Mouse (Mus musculus) neural tube, embryonic 12.5 days (tissue): ENCODE data around the gene Sema6d. TPM values are rescaled to one million over a fixed set of nuclear protein-coding genes. Genes with fewer than 3 reads are reported as not detected.

ENCODE experiments used
- ATAC-seq: fragments of 200-750 bp; cut with Nextera tagmentation; 2 replicates; pipeline ENCODE4 v1.8.0; 2017; ENCODE audit warnings: low read depth, mild to moderate bottlenecking, moderate TSS enrichment, moderate library complexity; ENCODE audit not compliant: low FRiP score
- H3K27ac ChIP-seq: fragments of 300-500 bp; sonication (generic); 2 replicates; pipeline ENCODE4 v1.5.1; 2016
- H3K27me3 ChIP-seq: fragments of 300-500 bp; sonication (generic); replicated peaks from 2 replicates; pipeline ENCODE4 v1.6.1; 2016; ENCODE audit warnings: mild to moderate bottlenecking
- H3K36me3 ChIP-seq: fragments of 300-500 bp; sonication (generic); 2 replicates; pipeline ENCODE4 v1.6.1; 2016; ENCODE audit warnings: mild to moderate bottlenecking
- H3K4me1 ChIP-seq: fragments of 300-500 bp; sonication (generic); 2 replicates; pipeline ENCODE4 v1.6.1; 2016
- H3K4me2 ChIP-seq: fragments of 300-500 bp; sonication (generic); replicated peaks from 2 replicates; pipeline ENCODE4 v1.6.1; 2016; ENCODE audit warnings: mild to moderate bottlenecking
- H3K4me3 ChIP-seq: fragments of 300-500 bp; sonication (generic); 2 replicates; pipeline ENCODE4 v1.5.1; 2016
- H3K9ac ChIP-seq: fragments of 300-500 bp; sonication (generic); 2 replicates; pipeline ENCODE4 v1.6.1; 2016; ENCODE audit warnings: mild to moderate bottlenecking
- H3K9me3 ChIP-seq: fragments of 300-500 bp; sonication (generic); 2 replicates; pipeline ENCODE4 v1.6.1; 2016; ENCODE audit warnings: mild to moderate bottlenecking
- WGBS: fragments of 180-500 bp; shearing (Covaris S2); methylation state at CpG from one replicate; pipeline ENCODE4 v1.1.7; 2016; 5-methylcytosine and 5-hydroxymethylcytosine counted together
- polyA plus RNA-seq: library from polyadenylated mRNA; unstranded; fragments of >200 nt; fragmentation: Nextera tagmentation; extraction: Ambion mirVana; gene quantifications from 2 replicates; pipeline ENCODE4 v1.2.1, GENCODE M21; 2016

Gene Sema6d
- polyA plus RNA-seq, 1 experiment from 2014 or later = 41.7 TPM

GRCm38 (mm10) chr2:124668431-124668830 is 578.7 kb downstream of the Sema6d start:
- H3K9me3 ChIP-seq = no peaks in the 10 kb centered on the region
- ATAC-seq = no peak
- H3K4me2 ChIP-seq = no peak overlapping the region
- H3K36me3 ChIP-seq = peaks cover 33% of the 10 kb centered on the region
- H3K27me3 ChIP-seq = no peaks in the 10 kb centered on the region
- H3K4me1 ChIP-seq = no peaks in the 10 kb centered on the region
- no peak overlapping the region for H3K9ac ChIP-seq
- H3K4me3 ChIP-seq = no peak overlapping the region
- 95% methylated on average over 1 of the region's 1 CpGs for WGBS
- H3K27ac ChIP-seq = no peak overlapping the region

- H3K9me3 ChIP-seq = no peaks in the 10 kb centered on the region
- no peaks in the 10 kb centered on the region for H3K36me3 ChIP-seq
- no peak overlapping the region for H3K4me3 ChIP-seq
- no peaks in the 10 kb centered on the region for H3K27me3 ChIP-seq
- no peak overlapping the region for H3K4me2 ChIP-seq
- no peaks in the 10 kb centered on the region for H3K4me1 ChIP-seq
- ATAC-seq = no peak
- no peak overlapping the region for H3K9ac ChIP-seq
- H3K27ac ChIP-seq = no peak overlapping the region
These were observed 583.3 kb downstream of the Sema6d start for GRCm38 (mm10) chr2:124673117-124673516.

GRCm38 (mm10) chr2:124684481-124684901 is 594.7 kb downstream of the Sema6d start:
- Histone ChIP-seq H3K9me3 (no peaks in the 10 kb centered on the region), H3K27me3 (no peaks in the 10 kb centered on the region), H3K4me3 (no peak overlapping the region), H3K4me1 (no peaks in the 10 kb centered on the region), H3K27ac (no peak overlapping the region), H3K9ac (no peak overlapping the region), H3K36me3 (no peaks in the 10 kb centered on the region), H3K4me2 (no peak overlapping the region)
- ATAC-seq = no peak
- WGBS = 81% methylated on average over 5 of the region's 5 CpGs

- no peaks in the 10 kb centered on the region for H3K9me3 ChIP-seq
- H3K4me1 ChIP-seq = no peaks in the 10 kb centered on the region
- no peak for ATAC-seq
- no peak overlapping the region for H3K9ac ChIP-seq
- no peak overlapping the region for H3K27ac ChIP-seq
- no peak overlapping the region for H3K4me3 ChIP-seq
- H3K36me3 ChIP-seq = no peaks in the 10 kb centered on the region
- WGBS = 98% methylated on average over 1 of the region's 1 CpGs
- no peaks in the 10 kb centered on the region for H3K27me3 ChIP-seq
- no peak overlapping the region for H3K4me2 ChIP-seq
These were observed 600.6 kb downstream of the Sema6d start for GRCm38 (mm10) chr2:124690372-124690771.

- Histone ChIP-seq H3K4me2 (no peak overlapping the region), H3K36me3 (no peaks in the 10 kb centered on the region), H3K4me3 (no peak overlapping the region), H3K27me3 (no peaks in the 10 kb centered on the region), H3K9me3 (no peaks in the 10 kb centered on the region), H3K4me1 (no peaks in the 10 kb centered on the region), H3K9ac (no peak overlapping the region), H3K27ac (no peak overlapping the region)
- ATAC-seq = no peak
- WGBS = 86% methylated on average over 10 of the region's 10 CpGs
These were observed 612.9 kb downstream of the Sema6d start for GRCm38 (mm10) chr2:124702621-124703020.

- Histone ChIP-seq H3K4me3 (no peak overlapping the region), H3K36me3 (no peaks in the 10 kb centered on the region), H3K4me2 (no peak overlapping the region), H3K27ac (no peak overlapping the region), H3K9me3 (no peaks in the 10 kb centered on the region), H3K9ac (no peak overlapping the region), H3K27me3 (no peaks in the 10 kb centered on the region), H3K4me1 (0 out of 2 replicates have a peak, but pooled peaks cover 5% of the 10 kb centered on the region)
- no peak for ATAC-seq
- 73% methylated on average over 4 of the region's 4 CpGs for WGBS
These were observed 615.2 kb downstream of the Sema6d start for GRCm38 (mm10) chr2:124704922-124705321.

GRCm38 (mm10) chr2:124705806-124706205 is 616.0 kb downstream of the Sema6d start:
- no peak overlapping the region for H3K4me2 ChIP-seq
- H3K9me3 ChIP-seq = no peaks in the 10 kb centered on the region
- H3K27ac ChIP-seq = no peak overlapping the region
- no peak overlapping the region for H3K9ac ChIP-seq
- WGBS = 49% methylated on average over 4 of the region's 4 CpGs
- 0 out of 2 replicates have a peak, but pooled peaks cover 5% of the 10 kb centered on the region for H3K4me1 ChIP-seq
- no peaks in the 10 kb centered on the region for H3K27me3 ChIP-seq
- H3K36me3 ChIP-seq = no peaks in the 10 kb centered on the region
- no peak for ATAC-seq
- no peak overlapping the region for H3K4me3 ChIP-seq

- Histone ChIP-seq H3K9ac (no peak overlapping the region), H3K4me2 (no peak overlapping the region), H3K4me1 (0 out of 2 replicates have a peak, but pooled peaks cover 5% of the 10 kb centered on the region), H3K4me3 (no peak overlapping the region), H3K27me3 (no peaks in the 10 kb centered on the region), H3K36me3 (no peaks in the 10 kb centered on the region), H3K27ac (no peak overlapping the region), H3K9me3 (no peaks in the 10 kb centered on the region)
- 51% methylated on average over 7 of the region's 7 CpGs for WGBS
- no peak for ATAC-seq
These were observed 617.1 kb downstream of the Sema6d start for GRCm38 (mm10) chr2:124706896-124707295.
